Mouse (Mus musculus): ENCODE measurements around the gene Atpaf2. TPM values are rescaled to one million over a fixed set of nuclear protein-coding genes. Genes with fewer than 3 reads are reported as not detected.

Gene Atpaf2
- total RNA-seq, 2 experiments from 2014 or later: 6.1 to 15.8 TPM

- ATAC-seq (replicated peaks; ENCODE audit: low FRiP score, poor library complexity, severe bottlenecking): peak; percentile 94
Measured at GRCm38 (mm10) chr11:60352559-60353411, 65.5 kb downstream of the Atpaf2 start, which contains the start of the genes Tom1l2 and Drc3. Gene Tom1l2 (minus strand): TSS chr11:60352905. Gene Drc3 (plus strand): TSS chr11:60353329.

GRCm38 (mm10) chr11:60351925-60352371 lies 66.3 kb downstream of the Atpaf2 start:
- no peak for ATAC-seq (replicated peaks; ENCODE audit: low FRiP score, poor library complexity, severe bottlenecking)

- no peak for ATAC-seq (replicated peaks; ENCODE audit: low FRiP score, poor library complexity, severe bottlenecking)
Measured at GRCm38 (mm10) chr11:60351388-60351787, 66.9 kb downstream of the Atpaf2 start.

Other genes starting within 250 kb of the Atpaf2 start
- gene Srebf1, start 195.9 kb downstream of the Atpaf2 start, total RNA-seq (2015; ENCODE audit: low replicate concordance): 1.3 and 13.0 TPM in 2 replicates
- gene Srebf1, start 195.9 kb downstream of the Atpaf2 start, total RNA-seq (2017; ENCODE audit: low replicate concordance): 4.6 and 12.2 TPM in 2 replicates
- gene Tom1l2, start 65.6 kb downstream of the Atpaf2 start, total RNA-seq (2015; ENCODE audit: low replicate concordance): 2.7 and 4.8 TPM in 2 replicates
- 2.0 and 9.2 TPM in 2 replicates for gene Tom1l2, start 65.6 kb downstream of the Atpaf2 start, total RNA-seq (2017; ENCODE audit: low replicate concordance)
- 1.3 TPM in 1 of 2 replicates, not detected in the other for gene Drc3, start 65.1 kb downstream of the Atpaf2 start, total RNA-seq (2015; ENCODE audit: low replicate concordance)
- not detected in 2 replicates for gene Drc3, start 65.1 kb downstream of the Atpaf2 start, total RNA-seq (2017; ENCODE audit: low replicate concordance)
- gene Gid4, start 1.3 kb downstream of the Atpaf2 start, total RNA-seq (2015; ENCODE audit: low replicate concordance): 3.7 and 7.7 TPM in 2 replicates
- 6.7 and 7.3 TPM in 2 replicates for gene Gid4, start 1.3 kb downstream of the Atpaf2 start, total RNA-seq (2017; ENCODE audit: low replicate concordance)
- 3.7 and 9.4 TPM in 2 replicates for gene Drg2, start 36.1 kb upstream of the Atpaf2 start, total RNA-seq (2015; ENCODE audit: low replicate concordance)
- 12.4 and 15.7 TPM in 2 replicates for gene Drg2, start 36.1 kb upstream of the Atpaf2 start, total RNA-seq (2017; ENCODE audit: low replicate concordance)
- 0.96 and 1.5 TPM in 2 replicates for gene Myo15, start 50.9 kb upstream of the Atpaf2 start, total RNA-seq (2015; ENCODE audit: low replicate concordance)
- gene Myo15, start 50.9 kb upstream of the Atpaf2 start, total RNA-seq (2017; ENCODE audit: low replicate concordance): 0.68 and 2.6 TPM in 2 replicates
- gene Alkbh5, start 117.9 kb upstream of the Atpaf2 start, total RNA-seq (2015; ENCODE audit: low replicate concordance): 9.8 and 10.2 TPM in 2 replicates
- 10.9 and 13.8 TPM in 2 replicates for gene Alkbh5, start 117.9 kb upstream of the Atpaf2 start, total RNA-seq (2017; ENCODE audit: low replicate concordance)